Mouse (Mus musculus): Measurements from ENCODE around the gene Hmgb2.
"Not testable (repeated sequence)": the region's sequence is repeated elsewhere in the genome, so short reads cannot be mapped to it uniquely, and the experiment has no call there.

Gene Hmgb2

GRCm38 (mm10) chr8:57510791-57511315, 854 bp upstream of the Hmgb2 start:
- no peak for DNase-seq (ENCODE audit: low spot score)

- peak; percentile 18 for DNase-seq (ENCODE audit: low spot score)
These were observed 692 bp downstream of the Hmgb2 start for GRCm38 (mm10) chr8:57512141-57513056.

GRCm38 (mm10) chr8:57513178-57513661, 1.5 kb downstream of the Hmgb2 start:
- not testable (repeated sequence) for DNase-seq (ENCODE audit: low spot score)

- not testable (repeated sequence) for DNase-seq (ENCODE audit: low spot score)
These were observed 5.0 kb downstream of the Hmgb2 start for GRCm38 (mm10) chr8:57516685-57517084.

- no peak for DNase-seq (ENCODE audit: low spot score)
These were observed 6.0 kb downstream of the Hmgb2 start for GRCm38 (mm10) chr8:57517723-57518122.

GRCm38 (mm10) chr8:57520186-57520786, 8.6 kb downstream of the Hmgb2 start:
- DNase-seq (ENCODE audit: low spot score): no peak

- no peak for DNase-seq (ENCODE audit: low spot score)
These were observed 16.3 kb downstream of the Hmgb2 start for GRCm38 (mm10) chr8:57528036-57528435.

GRCm38 (mm10) chr8:57530238-57530637, 18.5 kb downstream of the Hmgb2 start:
- no peak for DNase-seq (ENCODE audit: low spot score)

GRCm38 (mm10) chr8:57530666-57531349, 19.1 kb downstream of the Hmgb2 start:
- DNase-seq (ENCODE audit: low spot score): peak; percentile 43

GRCm38 (mm10) chr8:57532223-57532622, 20.5 kb downstream of the Hmgb2 start:
- DNase-seq (ENCODE audit: low spot score): no peak

GRCm38 (mm10) chr8:57533106-57533505, 21.4 kb downstream of the Hmgb2 start:
- no peak for DNase-seq (ENCODE audit: low spot score)

- no peak for DNase-seq (ENCODE audit: low spot score)
These were observed 22.8 kb downstream of the Hmgb2 start for GRCm38 (mm10) chr8:57534495-57534894.

- DNase-seq (ENCODE audit: low spot score): no peak
These were observed 24.5 kb downstream of the Hmgb2 start for GRCm38 (mm10) chr8:57536167-57536566.

- DNase-seq (ENCODE audit: low spot score): no peak
These were observed 26.9 kb downstream of the Hmgb2 start for GRCm38 (mm10) chr8:57538601-57539000.

- peak; percentile 29 for DNase-seq (ENCODE audit: low spot score)
These were observed 28.6 kb downstream of the Hmgb2 start for GRCm38 (mm10) chr8:57540110-57540838.

- no peak for DNase-seq (ENCODE audit: low spot score)
These were observed 29.2 kb downstream of the Hmgb2 start for GRCm38 (mm10) chr8:57540951-57541350.

- no peak for DNase-seq (ENCODE audit: low spot score)
These were observed 29.7 kb downstream of the Hmgb2 start for GRCm38 (mm10) chr8:57541405-57541804.

- DNase-seq (ENCODE audit: low spot score): no peak
These were observed 34.7 kb downstream of the Hmgb2 start for GRCm38 (mm10) chr8:57546401-57546800.

GRCm38 (mm10) chr8:57546834-57547233, 35.1 kb downstream of the Hmgb2 start:
- no peak for DNase-seq (ENCODE audit: low spot score)

GRCm38 (mm10) chr8:57547581-57547980, 35.9 kb downstream of the Hmgb2 start:
- no peak for DNase-seq (ENCODE audit: low spot score)
